Mouse (Mus musculus): Measurements from ENCODE around the gene Igfbp2.

DNA sequence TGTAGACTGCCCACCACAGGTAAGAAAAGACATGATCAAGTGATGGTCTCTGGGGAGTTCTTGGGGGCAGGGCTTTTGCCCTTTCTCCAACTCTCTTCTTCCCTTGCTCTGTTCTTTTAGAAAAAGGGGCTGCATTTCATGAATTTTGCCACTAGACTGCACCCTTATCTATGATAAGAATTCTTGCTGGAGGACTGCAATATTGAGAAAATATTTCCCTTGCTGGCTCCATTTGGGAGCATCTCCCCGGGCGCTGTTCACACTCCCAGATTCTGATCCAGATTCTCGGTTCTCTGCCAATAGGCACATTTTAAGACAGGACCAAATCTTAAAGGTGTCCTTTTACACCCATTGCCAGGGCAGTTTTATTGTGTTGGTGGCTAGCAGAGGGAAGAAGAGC, 51.8 kb downstream of the Igfbp2 start:
- TF ChIP-seq CTCF (IDR thresholded peaks at IDR 0.05; ENCODE audit: low read depth, low read length), result no peak
- TF ChIP-seq POLR2A (IDR thresholded peaks at IDR 0.05; ENCODE audit: extremely low read depth, insufficient read depth, low read length), result no peak
